Mouse (Mus musculus) liver, embryonic 12.5 days (tissue): ENCODE data around the gene Phf1. TPM values are rescaled to one million over a fixed set of nuclear protein-coding genes. Genes with fewer than 3 reads are reported as not detected.

Experiments
- ATAC-seq: fragments of 200-750 bp; cut with Nextera tagmentation; 2 replicates; pipeline ENCODE4 v1.8.0; 2017; ENCODE audit warnings: moderate number of reproducible peaks, mild to moderate bottlenecking, moderate library complexity
- H3K27ac ChIP-seq: fragments of 300-500 bp; sonication (generic); 2 replicates; pipeline ENCODE4 v1.5.1; 2016; ENCODE audit warnings: mild to moderate bottlenecking
- H3K27me3 ChIP-seq: fragments of 300-500 bp; sonication (generic); replicated peaks from 2 replicates; pipeline ENCODE4 v1.6.1; 2016; ENCODE audit warnings: mild to moderate bottlenecking, moderate library complexity
- H3K36me3 ChIP-seq: fragments of 300-500 bp; sonication (generic); 2 replicates; pipeline ENCODE4 v1.6.1; 2016; ENCODE audit warnings: mild to moderate bottlenecking, moderate library complexity
- H3K4me1 ChIP-seq: fragments of 300-500 bp; sonication (generic); 2 replicates; pipeline ENCODE4 v1.6.1; 2016
- H3K4me2 ChIP-seq: fragments of 300-500 bp; sonication (generic); 2 replicates; pipeline ENCODE4 v1.6.1; 2016; ENCODE audit warnings: mild to moderate bottlenecking, moderate library complexity
- H3K4me3 ChIP-seq: fragments of 300-500 bp; sonication (generic); 2 replicates; pipeline ENCODE4 v1.5.1; 2016; ENCODE audit warnings: mild to moderate bottlenecking, moderate library complexity
- H3K9ac ChIP-seq: fragments of 300-500 bp; sonication (generic); 2 replicates; pipeline ENCODE4 v1.6.1; 2016; ENCODE audit warnings: mild to moderate bottlenecking, moderate library complexity
- H3K9me3 ChIP-seq: fragments of 300-500 bp; sonication (generic); replicated peaks from 2 replicates; pipeline ENCODE4 v1.6.1; 2016; ENCODE audit warnings: mild to moderate bottlenecking, moderate library complexity
- WGBS: fragments of 180-500 bp; shearing (Covaris S2); methylation state at CpG from one replicate; pipeline ENCODE4 v1.1.7; 2016; ENCODE audit not compliant: insufficient replicate concordance; 5-methylcytosine and 5-hydroxymethylcytosine counted together
- polyA plus RNA-seq: library from polyadenylated mRNA; unstranded; fragments of >200 nt; fragmentation: Nextera tagmentation; extraction: Ambion mirVana; gene quantifications from 2 replicates; pipeline ENCODE4 v1.2.1, GENCODE M21; 2016

The Phf1 gene
- polyA plus RNA-seq, 1 experiment from 2014 or later, result 2.7 TPM

DNA sequence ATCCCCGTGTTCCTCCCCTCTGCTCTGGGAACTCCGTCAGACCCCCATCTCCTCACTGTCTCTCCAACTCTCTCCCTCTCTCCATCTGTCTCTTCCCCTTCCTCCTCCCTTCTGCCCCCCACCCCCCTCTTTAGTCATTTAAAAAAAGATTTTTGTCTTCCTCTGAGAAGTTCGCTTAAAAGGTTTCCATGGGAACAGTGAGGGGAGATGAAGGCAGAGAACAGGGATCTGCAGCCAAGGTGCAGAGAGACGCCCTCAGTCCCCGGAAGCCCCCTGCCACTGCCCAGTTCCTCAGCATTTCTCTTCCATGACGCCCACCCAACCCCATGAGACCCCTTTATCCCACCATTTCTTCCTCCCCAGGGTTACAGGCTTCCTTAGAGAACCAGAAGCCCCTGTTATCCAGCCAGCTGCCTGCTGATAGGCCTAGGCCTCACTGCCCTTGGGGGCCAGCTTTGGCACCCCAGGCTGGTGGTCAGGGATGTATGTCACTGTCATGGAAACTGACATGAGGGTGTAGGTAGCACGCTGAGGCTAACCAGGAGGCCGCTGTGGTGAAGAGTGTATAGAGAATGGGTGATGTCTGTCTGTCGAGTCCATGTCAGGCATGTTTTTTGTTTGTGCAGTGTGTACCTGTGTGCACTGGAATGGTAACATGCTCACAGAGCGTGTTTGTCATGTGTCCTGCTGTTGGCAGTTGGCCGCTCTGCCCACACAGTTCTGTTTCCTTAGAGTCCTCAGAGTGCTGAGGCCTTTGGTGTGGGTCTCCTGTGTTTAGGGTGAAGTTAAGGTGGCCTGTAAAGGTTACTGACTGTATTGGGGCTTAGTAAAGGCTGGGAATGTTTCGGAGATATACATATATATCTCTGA, 14.6 kb downstream of the Phf1 start:
- ATAC-seq, result no peak
- H3K4me2 ChIP-seq, result peak overlapping the region; percentile 81
- peak overlapping the region; percentile 53; the same call in 1 of the 2 replicates for H3K4me3 ChIP-seq
- H3K9me3 ChIP-seq, result no peaks in the 10 kb centered on the region
- H3K36me3 ChIP-seq, result no peaks in the 10 kb centered on the region
- H3K9ac ChIP-seq, result no peak overlapping the region; the same call in 1 of the 2 replicates
- H3K27me3 ChIP-seq, result peaks cover 43% of the 10 kb centered on the region
- 72% methylated on average over 12 of the region's 12 CpGs for WGBS
- no peak overlapping the region for H3K27ac ChIP-seq
- peaks cover 67% of the 10 kb centered on the region for H3K4me1 ChIP-seq

GRCm38 (mm10) chr17:26948316-26949050, 15.6 kb downstream of the Phf1 start:
- Histone ChIP-seq H3K9me3 (no peaks in the 10 kb centered on the region), H3K9ac (peak overlapping the region; percentile 83), H3K27ac (peak overlapping the region; percentile 55; the same call in 1 of the 2 replicates), H3K4me2 (peak overlapping the region; percentile 99), H3K4me1 (peaks cover 75% of the 10 kb centered on the region), H3K27me3 (peaks cover 53% of the 10 kb centered on the region), H3K4me3 (peak overlapping the region; percentile 72), H3K36me3 (no peaks in the 10 kb centered on the region)
- ATAC-seq, result no peak
- under 1% methylated on average over 46 of the region's 87 CpGs for WGBS

GRCm38 (mm10) chr17:26949051-26949577, 16.3 kb downstream of the Phf1 start:
- H3K4me1 ChIP-seq, result peaks cover 82% of the 10 kb centered on the region
- WGBS, result 15% methylated on average over 13 of the region's 14 CpGs
- peak overlapping the region; percentile 99 for H3K4me2 ChIP-seq
- peaks cover 59% of the 10 kb centered on the region for H3K27me3 ChIP-seq
- peak overlapping the region; percentile 55 for H3K27ac ChIP-seq
- H3K36me3 ChIP-seq, result no peaks in the 10 kb centered on the region
- peak overlapping the region; percentile 83 for H3K9ac ChIP-seq
- no peaks in the 10 kb centered on the region for H3K9me3 ChIP-seq
- H3K4me3 ChIP-seq, result peak overlapping the region; percentile 72
- peak; percentile 23; the same call in 1 of the 2 replicates for ATAC-seq

DNA sequence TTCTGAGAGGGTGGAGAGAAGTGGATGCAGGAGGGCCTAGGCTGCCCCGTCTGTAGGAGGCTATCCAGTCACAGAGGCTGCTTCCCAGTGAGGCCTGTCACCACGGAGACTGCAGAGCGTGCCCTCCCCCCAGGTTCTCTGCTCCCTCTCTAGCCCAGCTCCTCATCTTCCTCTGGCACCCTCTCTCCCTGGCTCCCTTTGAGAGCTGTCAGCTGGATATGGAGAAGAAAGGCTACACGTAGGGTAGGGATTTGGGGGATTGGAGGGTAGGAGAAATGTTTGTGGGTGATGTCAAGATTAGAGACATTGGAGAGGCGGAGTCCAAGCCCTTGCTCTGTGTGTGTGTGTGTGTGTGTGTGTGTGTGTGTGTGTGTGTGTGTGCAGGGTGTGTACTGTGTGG, 17.0 kb downstream of the Phf1 start:
- Histone ChIP-seq H3K27me3 (peaks cover 59% of the 10 kb centered on the region), H3K4me3 (no peak overlapping the region), H3K9ac (no peak overlapping the region), H3K4me1 (peaks cover 88% of the 10 kb centered on the region), H3K27ac (peak overlapping the region; percentile 46; the same call in 1 of the 2 replicates), H3K9me3 (no peaks in the 10 kb centered on the region), H3K4me2 (no peak overlapping the region), H3K36me3 (peaks cover 3% of the 10 kb centered on the region; the same call in 1 of the 2 replicates)
- ATAC-seq, result no peak
- WGBS, result 44% methylated on average over 5 of the region's 5 CpGs

- Histone ChIP-seq H3K27ac (no peak overlapping the region), H3K9ac (no peak overlapping the region), H3K9me3 (no peaks in the 10 kb centered on the region), H3K27me3 (peaks cover 58% of the 10 kb centered on the region), H3K36me3 (peaks cover 11% of the 10 kb centered on the region), H3K4me1 (peaks cover 97% of the 10 kb centered on the region), H3K4me3 (peak overlapping the region; percentile 35; the same call in 1 of the 2 replicates), H3K4me2 (peak overlapping the region; percentile 68)
- no peak for ATAC-seq
- 46% methylated on average over 7 of the region's 7 CpGs for WGBS
Observed at GRCm38 (mm10) chr17:26950560-26951288, 17.9 kb downstream of the Phf1 start.

GRCm38 (mm10) chr17:26951406-26951805, 18.6 kb downstream of the Phf1 start:
- Histone ChIP-seq H3K36me3 (peaks cover 11% of the 10 kb centered on the region), H3K27me3 (peaks cover 51% of the 10 kb centered on the region), H3K4me1 (peaks cover 97% of the 10 kb centered on the region), H3K9me3 (no peaks in the 10 kb centered on the region), H3K4me2 (peak overlapping the region; percentile 68), H3K9ac (peak overlapping the region; percentile 55), H3K27ac (no peak overlapping the region), H3K4me3 (peak overlapping the region; percentile 35)
- ATAC-seq, result no peak
- 4% methylated on average over 11 of the region's 11 CpGs for WGBS

GRCm38 (mm10) chr17:26951952-26952877, 19.4 kb downstream of the Phf1 start:
- H3K9ac ChIP-seq, result peak overlapping the region; percentile 55
- peak overlapping the region; percentile 68 for H3K4me2 ChIP-seq
- 7% methylated on average over 22 of the region's 23 CpGs for WGBS
- H3K9me3 ChIP-seq, result no peaks in the 10 kb centered on the region
- ATAC-seq, result no peak
- no peak overlapping the region for H3K27ac ChIP-seq
- H3K27me3 ChIP-seq, result peaks cover 43% of the 10 kb centered on the region
- H3K4me1 ChIP-seq, result peaks cover 97% of the 10 kb centered on the region
- H3K4me3 ChIP-seq, result peak overlapping the region; percentile 35
- H3K36me3 ChIP-seq, result peaks cover 14% of the 10 kb centered on the region

DNA sequence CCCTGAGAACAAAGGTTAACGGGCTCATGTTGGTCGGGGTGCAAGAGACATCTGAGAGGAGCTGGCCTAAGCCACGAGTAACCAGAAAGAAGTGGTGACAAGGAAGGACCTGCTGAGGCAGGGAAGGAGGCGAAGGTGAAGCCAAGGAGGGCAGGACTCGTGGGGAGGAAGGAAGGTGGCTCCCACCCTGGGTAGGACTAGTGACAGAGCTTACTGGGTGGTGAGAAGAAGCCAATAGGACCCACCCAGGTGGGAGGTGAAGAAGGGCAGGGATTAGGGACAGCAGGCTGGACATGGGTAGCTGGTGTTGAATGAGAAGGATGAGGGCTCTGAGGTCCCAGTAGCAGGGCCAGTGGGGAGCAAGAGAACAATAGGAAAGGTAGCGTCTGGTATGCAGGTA, 20.3 kb downstream of the Phf1 start:
- no peak overlapping the region for H3K27ac ChIP-seq
- no peak overlapping the region for H3K4me3 ChIP-seq
- ATAC-seq, result no peak
- no peaks in the 10 kb centered on the region for H3K9me3 ChIP-seq
- peaks cover 17% of the 10 kb centered on the region for H3K36me3 ChIP-seq
- peak overlapping the region; percentile 68 for H3K4me2 ChIP-seq
- H3K9ac ChIP-seq, result peak overlapping the region; percentile 55
- H3K27me3 ChIP-seq, result peaks cover 37% of the 10 kb centered on the region
- 38% methylated on average over 6 of the region's 6 CpGs for WGBS
- H3K4me1 ChIP-seq, result peaks cover 98% of the 10 kb centered on the region

DNA sequence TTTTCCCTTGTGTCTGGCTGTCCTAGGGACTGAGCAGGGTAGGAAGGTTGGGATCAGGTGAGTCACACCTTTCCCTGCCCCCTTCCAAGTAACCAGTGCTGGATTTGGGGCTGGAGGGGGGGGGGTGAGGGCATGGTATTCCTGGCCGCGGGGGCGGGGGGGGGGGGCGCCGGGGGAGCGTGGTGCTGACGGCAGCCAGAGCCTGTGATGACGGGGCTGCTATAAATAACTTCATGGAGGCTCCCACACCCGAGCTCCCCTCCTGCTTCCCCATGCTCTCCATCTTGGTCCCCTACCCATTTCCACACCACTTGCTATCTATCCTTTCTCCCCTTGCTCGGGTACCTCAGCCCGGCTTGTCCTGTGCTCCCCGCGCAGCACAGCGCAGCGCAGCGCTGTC, 20.9 kb downstream of the Phf1 start:
- no peak overlapping the region for H3K4me3 ChIP-seq
- peaks cover 98% of the 10 kb centered on the region for H3K4me1 ChIP-seq
- H3K27ac ChIP-seq, result no peak overlapping the region
- peaks cover 36% of the 10 kb centered on the region for H3K27me3 ChIP-seq
- peak overlapping the region; percentile 55 for H3K9ac ChIP-seq
- H3K36me3 ChIP-seq, result peaks cover 17% of the 10 kb centered on the region
- ATAC-seq, result no peak
- no peaks in the 10 kb centered on the region for H3K9me3 ChIP-seq
- peak overlapping the region; percentile 68 for H3K4me2 ChIP-seq
- WGBS, result 50% methylated on average over 7 of the region's 16 CpGs

GRCm38 (mm10) chr17:26956309-26956708, 23.5 kb downstream of the Phf1 start:
- Histone ChIP-seq H3K9me3 (no peaks in the 10 kb centered on the region), H3K27ac (peak overlapping the region; percentile 89), H3K4me2 (peak overlapping the region; percentile 69), H3K36me3 (peaks cover 36% of the 10 kb centered on the region), H3K9ac (peak overlapping the region; percentile 76), H3K27me3 (peaks cover 27% of the 10 kb centered on the region), H3K4me3 (peak overlapping the region; percentile 50), H3K4me1 (peaks cover 95% of the 10 kb centered on the region)
- 57% methylated on average over 5 of the region's 5 CpGs for WGBS
- no peak; the same call in 1 of the 2 replicates for ATAC-seq
